Mouse (Mus musculus): ENCODE results near the gene Hist2h2be. TPM values are rescaled to one million over a fixed set of nuclear protein-coding genes. Genes with fewer than 3 reads are reported as not detected.
"Not testable (repeated sequence)": the region's sequence is repeated elsewhere in the genome, so short reads cannot be mapped to it uniquely, and the experiment has no call there.

Hist2h2be gene
- polyA plus RNA-seq, 1 experiment = 8.0 TPM

- TF ChIP-seq POLR2A (IDR thresholded peaks at IDR 0.05; ENCODE audit: borderline replicate concordance, insufficient read depth, low read length) (no peak), CTCF (IDR thresholded peaks at IDR 0.05; ENCODE audit: borderline replicate concordance, insufficient read depth, low read depth, low read length) (peak; percentile 23; the same call in 1 of the 2 replicates)
- WGBS = 17% methylated on average over 15 of the region's 15 CpGs
- Histone ChIP-seq H3K4me1 (ENCODE audit: control insufficient read depth, insufficient read depth, low read length) (no peaks in the 10 kb centered on the region), H3K27me3 (ENCODE audit: control insufficient read depth, insufficient read depth, low read length) (no peaks in the 10 kb centered on the region), H3K4me3 (replicated peaks; ENCODE audit: insufficient read depth, low read depth, low read length) (no peak overlapping the region), H3K27ac (ENCODE audit: insufficient read depth, low read length) (no peak overlapping the region)
- DNase-seq = no peak
Observed at GRCm38 (mm10) chr3:96209242-96209641, 11.7 kb upstream of the Hist2h2be start.

DNA sequence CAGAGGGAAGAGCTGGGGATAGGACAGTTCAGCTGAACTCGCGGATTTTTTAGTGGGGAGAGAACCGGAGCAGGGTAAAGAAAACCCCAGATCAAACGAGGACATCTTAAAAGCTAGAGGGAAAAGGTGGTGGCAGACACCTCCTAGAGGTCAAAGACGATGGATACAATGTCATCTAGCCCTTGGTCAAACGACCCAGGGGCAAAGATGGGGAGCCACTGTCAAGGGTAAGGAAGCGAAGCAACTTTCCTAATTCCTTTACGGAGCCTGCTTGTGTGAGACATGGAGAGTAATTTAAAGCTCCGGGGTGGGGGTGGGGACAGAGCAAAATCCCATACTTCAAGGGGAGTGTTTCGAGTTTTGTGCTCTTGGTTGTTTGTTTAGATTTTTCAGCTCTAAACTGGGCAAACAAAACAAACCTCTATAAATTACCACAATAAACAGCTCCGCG lies 1.7 kb upstream of the Hist2h2be start:
- no peaks in the 10 kb centered on the region for H3K27me3 ChIP-seq (ENCODE audit: control insufficient read depth, insufficient read depth, low read length)
- H3K4me1 ChIP-seq (ENCODE audit: control insufficient read depth, insufficient read depth, low read length) = peaks cover 4% of the 10 kb centered on the region; the same call in 1 of the 2 replicates
- H3K4me3 ChIP-seq (replicated peaks; ENCODE audit: insufficient read depth, low read depth, low read length) = peak overlapping the region; percentile 91
- WGBS = under 1% methylated on average over 12 of the region's 12 CpGs
- TF ChIP-seq CTCF (IDR thresholded peaks at IDR 0.05; ENCODE audit: borderline replicate concordance, insufficient read depth, low read depth, low read length) (peak; percentile 44; the same call in 1 of the 2 replicates), POLR2A (IDR thresholded peaks at IDR 0.05; ENCODE audit: borderline replicate concordance, insufficient read depth, low read length) (no peak)
- H3K27ac ChIP-seq (ENCODE audit: insufficient read depth, low read length) = peak overlapping the region; percentile 99
- peak in 1 of 2 experiments; percentile 62 for DNase-seq

- Histone ChIP-seq H3K4me1 (ENCODE audit: control insufficient read depth, insufficient read depth, low read length) (peaks cover 4% of the 10 kb centered on the region; the same call in 1 of the 2 replicates), H3K27me3 (ENCODE audit: control insufficient read depth, insufficient read depth, low read length) (no peaks in the 10 kb centered on the region), H3K4me3 (replicated peaks; ENCODE audit: insufficient read depth, low read depth, low read length) (peak within 1 kb of the TSS; percentile 91), H3K27ac (ENCODE audit: insufficient read depth, low read length) (peak within 1 kb of the TSS; percentile 99)
- TF ChIP-seq CTCF (IDR thresholded peaks at IDR 0.05; ENCODE audit: borderline replicate concordance, insufficient read depth, low read depth, low read length) (no peak), POLR2A (IDR thresholded peaks at IDR 0.05; ENCODE audit: borderline replicate concordance, insufficient read depth, low read length) (peak; percentile 79; the same call in 1 of the 2 replicates)
- WGBS = under 1% methylated on average over 37 of the region's 37 CpGs
- peak; percentile 87 to 91 for DNase-seq
Observed at GRCm38 (mm10) chr3:96219661-96220130, 1.2 kb upstream of the Hist2h2be start, which contains the start of the genes Bola1 and Hist2h2ab. Gene Bola1, minus strand, starts transcription at chr3:96219709. Gene Hist2h2ab, plus strand, starts transcription at chr3:96219865.

GRCm38 (mm10) chr3:96220131-96220764 lies 671 bp upstream of the Hist2h2be start:
- H3K4me3 ChIP-seq (replicated peaks; ENCODE audit: insufficient read depth, low read depth, low read length) = peak overlapping the region; percentile 77
- under 1% methylated on average over 40 of the region's 47 CpGs for WGBS
- not testable (repeated sequence) for H3K4me1 ChIP-seq (ENCODE audit: control insufficient read depth, insufficient read depth, low read length); H3K27me3 ChIP-seq (ENCODE audit: control insufficient read depth, insufficient read depth, low read length); DNase-seq
- peak overlapping the region; percentile 87 for H3K27ac ChIP-seq (ENCODE audit: insufficient read depth, low read length)

GRCm38 (mm10) chr3:96221640-96222038 lies 720 bp downstream of the Hist2h2be start:
- Histone ChIP-seq H3K27me3 (ENCODE audit: control insufficient read depth, insufficient read depth, low read length) (no peaks in the 10 kb centered on the region), H3K27ac (ENCODE audit: insufficient read depth, low read length) (peak overlapping the region; percentile 80), H3K4me3 (replicated peaks; ENCODE audit: insufficient read depth, low read depth, low read length) (peak overlapping the region; percentile 73), H3K4me1 (ENCODE audit: control insufficient read depth, insufficient read depth, low read length) (peaks cover 12% of the 10 kb centered on the region; the same call in 1 of the 2 replicates)
- DNase-seq = peak; percentile 25 to 48
- WGBS = 6% methylated on average over 9 of the region's 9 CpGs
- TF ChIP-seq POLR2A (IDR thresholded peaks at IDR 0.05; ENCODE audit: borderline replicate concordance, insufficient read depth, low read length) = no peak
- no peak for TF ChIP-seq CTCF (IDR thresholded peaks at IDR 0.05; ENCODE audit: borderline replicate concordance, insufficient read depth, low read depth, low read length)

- Histone ChIP-seq H3K4me1 (ENCODE audit: control insufficient read depth, insufficient read depth, low read length) (peaks cover 12% of the 10 kb centered on the region; the same call in 1 of the 2 replicates), H3K27ac (ENCODE audit: insufficient read depth, low read length) (no peak overlapping the region), H3K4me3 (replicated peaks; ENCODE audit: insufficient read depth, low read depth, low read length) (no peak overlapping the region), H3K27me3 (ENCODE audit: control insufficient read depth, insufficient read depth, low read length) (no peaks in the 10 kb centered on the region)
- 37% methylated on average over 4 of the region's 4 CpGs for WGBS
- TF ChIP-seq CTCF (IDR thresholded peaks at IDR 0.05; ENCODE audit: borderline replicate concordance, insufficient read depth, low read depth, low read length) = no peak
- TF ChIP-seq POLR2A (IDR thresholded peaks at IDR 0.05; ENCODE audit: borderline replicate concordance, insufficient read depth, low read length) = no peak
- DNase-seq = peak in 1 of 2 experiments; percentile 32
Observed at GRCm38 (mm10) chr3:96222774-96223173, 1.9 kb downstream of the Hist2h2be start.

DNA sequence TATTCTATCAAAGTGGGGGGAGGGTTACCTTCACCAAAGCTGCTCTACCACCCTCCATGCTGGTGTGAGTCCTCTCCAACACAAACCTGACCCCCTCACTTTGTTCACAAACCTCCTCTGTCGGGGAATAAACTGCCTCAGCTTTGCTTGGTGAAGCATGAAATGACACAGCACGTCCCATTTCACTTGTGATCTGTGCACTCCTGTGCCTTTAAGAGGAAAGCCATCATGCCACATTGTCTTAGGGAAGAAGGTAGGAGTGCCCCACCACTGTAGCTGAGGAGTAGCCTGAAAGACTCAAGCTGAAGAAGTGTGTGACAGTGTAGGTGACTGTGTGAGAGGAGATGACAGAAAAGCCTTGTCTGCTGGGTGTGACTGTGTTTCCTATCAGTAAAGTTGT lies 4.5 kb downstream of the Hist2h2be start:
- WGBS = 24% methylated on average over 2 of the region's 2 CpGs
- DNase-seq = no peak
- TF ChIP-seq POLR2A (IDR thresholded peaks at IDR 0.05; ENCODE audit: borderline replicate concordance, insufficient read depth, low read length) (no peak), CTCF (IDR thresholded peaks at IDR 0.05; ENCODE audit: borderline replicate concordance, insufficient read depth, low read depth, low read length) (no peak)
- no peak overlapping the region for H3K4me3 ChIP-seq (replicated peaks; ENCODE audit: insufficient read depth, low read depth, low read length)
- H3K4me1 ChIP-seq (ENCODE audit: control insufficient read depth, insufficient read depth, low read length) = peaks cover 12% of the 10 kb centered on the region; the same call in 1 of the 2 replicates
- no peak overlapping the region for H3K27ac ChIP-seq (ENCODE audit: insufficient read depth, low read length)
- H3K27me3 ChIP-seq (ENCODE audit: control insufficient read depth, insufficient read depth, low read length) = no peaks in the 10 kb centered on the region
